Mouse (Mus musculus): Measurements from ENCODE around the gene Ank2. TPM values are rescaled to one million over a fixed set of nuclear protein-coding genes. Genes with fewer than 3 reads are reported as not detected.

Ank2 gene
- polyA plus RNA-seq, 1 experiment from 2014 or later: 169 TPM

DNA sequence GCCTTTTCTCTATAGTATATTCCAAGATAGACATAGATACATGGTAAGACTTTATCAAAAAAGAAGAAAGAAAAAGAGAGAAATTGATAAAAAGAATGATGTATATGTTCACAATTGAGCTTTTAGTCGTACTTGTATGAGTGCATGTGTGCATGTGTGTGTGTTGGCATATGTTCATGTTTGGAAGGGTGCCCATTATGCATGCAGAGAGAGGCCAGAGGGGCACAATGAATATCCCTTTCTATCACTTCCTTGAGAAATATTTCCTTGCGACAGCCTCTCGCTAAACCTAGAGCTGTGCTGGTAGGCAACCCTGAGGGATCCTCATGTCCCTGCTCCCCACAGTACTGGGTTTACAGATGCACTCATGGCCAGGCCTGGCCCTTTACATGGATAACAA is 341.4 kb downstream of the Ank2 start:
- no peaks in the 10 kb centered on the region for H3K27me3 ChIP-seq (replicated peaks; ENCODE audit: control insufficient read depth, insufficient read depth, low read length)
- H3K4me3 ChIP-seq (ENCODE audit: low read length): no peak overlapping the region
- no peaks in the 10 kb centered on the region for H3K36me3 ChIP-seq (ENCODE audit: control insufficient read depth, insufficient read depth, low read length)
- H3K4me2 ChIP-seq (ENCODE audit: low read length): no peak overlapping the region
- 80% methylated on average over 3 of the region's 3 CpGs for WGBS
- peaks cover 3% of the 10 kb centered on the region for H3K4me1 ChIP-seq (ENCODE audit: control insufficient read depth, insufficient read depth, low read depth, low read length)
- H3K27ac ChIP-seq (ENCODE audit: low read depth, low read length): no peak overlapping the region
- no peak for ATAC-seq
- no peak overlapping the region for H3K9ac ChIP-seq (ENCODE audit: low read depth, low read length)
- no peaks in the 10 kb centered on the region for H3K9me3 ChIP-seq (ENCODE audit: control insufficient read depth, low read length)

DNA sequence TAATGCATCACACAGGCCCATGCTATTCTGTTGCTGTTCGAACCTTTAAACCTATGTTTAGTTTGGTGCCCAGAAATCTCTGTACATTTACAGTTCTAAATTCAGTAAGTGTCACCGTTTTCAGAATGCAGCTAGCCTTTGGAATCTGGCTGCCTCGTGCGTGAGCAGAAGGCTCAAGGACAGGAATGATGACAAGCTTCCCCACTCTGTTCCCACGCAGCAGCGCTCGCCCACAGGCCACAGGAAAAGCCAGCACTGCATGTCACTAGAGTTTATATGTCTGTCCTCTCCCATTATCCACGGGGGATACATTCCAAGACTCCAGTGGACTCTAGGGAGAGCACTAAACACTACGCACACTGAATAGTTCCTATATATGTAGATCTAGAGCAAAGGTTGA is 343.1 kb downstream of the Ank2 start:
- ATAC-seq: no peak
- H3K27ac ChIP-seq (ENCODE audit: low read depth, low read length): no peak overlapping the region
- WGBS: 85% methylated on average over 9 of the region's 9 CpGs

DNA sequence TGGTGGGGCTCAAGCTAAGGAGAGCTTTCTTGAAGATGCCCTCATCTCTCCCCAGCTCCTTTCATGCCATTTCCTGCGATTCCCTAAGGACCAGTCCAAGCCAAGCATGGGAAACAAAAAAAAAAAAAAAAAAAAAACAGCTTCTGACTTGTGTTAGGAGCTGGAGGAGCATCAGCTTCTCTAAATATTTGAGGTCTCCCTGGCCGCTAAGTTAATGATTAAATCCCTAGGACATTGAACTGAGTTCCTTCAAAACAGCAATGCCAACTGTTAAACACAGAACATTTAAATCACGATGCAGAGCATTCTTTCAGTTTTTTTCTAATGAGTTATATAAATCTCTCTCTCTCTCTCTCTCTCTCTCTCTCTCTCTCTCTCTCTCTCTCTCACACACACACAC is 345.3 kb downstream of the Ank2 start:
- H3K27ac ChIP-seq (ENCODE audit: low read depth, low read length): no peak overlapping the region
- H3K4me1 ChIP-seq (ENCODE audit: control insufficient read depth, insufficient read depth, low read depth, low read length): no peaks in the 10 kb centered on the region
- no peak for ATAC-seq
- H3K27me3 ChIP-seq (replicated peaks; ENCODE audit: control insufficient read depth, insufficient read depth, low read length): no peaks in the 10 kb centered on the region
- H3K4me2 ChIP-seq (ENCODE audit: low read length): no peak overlapping the region
- H3K9ac ChIP-seq (ENCODE audit: low read depth, low read length): no peak overlapping the region
- H3K4me3 ChIP-seq (ENCODE audit: low read length): no peak overlapping the region
- 71% methylated on average over 3 of the region's 3 CpGs for WGBS
- H3K9me3 ChIP-seq (ENCODE audit: control insufficient read depth, low read length): no peaks in the 10 kb centered on the region
- H3K36me3 ChIP-seq (ENCODE audit: control insufficient read depth, insufficient read depth, low read length): no peaks in the 10 kb centered on the region

More for the DNA sequence above, 343.1 kb downstream of the Ank2 start:
- Histone ChIP-seq H3K9me3 (ENCODE audit: control insufficient read depth, low read length) (no peaks in the 10 kb centered on the region), H3K4me2 (ENCODE audit: low read length) (no peak overlapping the region), H3K27me3 (replicated peaks; ENCODE audit: control insufficient read depth, insufficient read depth, low read length) (no peaks in the 10 kb centered on the region), H3K4me1 (ENCODE audit: control insufficient read depth, insufficient read depth, low read depth, low read length) (no peaks in the 10 kb centered on the region; the same call in 1 of the 2 replicates), H3K36me3 (ENCODE audit: control insufficient read depth, insufficient read depth, low read length) (no peaks in the 10 kb centered on the region), H3K9ac (ENCODE audit: low read depth, low read length) (no peak overlapping the region), H3K4me3 (ENCODE audit: low read length) (no peak overlapping the region)

DNA sequence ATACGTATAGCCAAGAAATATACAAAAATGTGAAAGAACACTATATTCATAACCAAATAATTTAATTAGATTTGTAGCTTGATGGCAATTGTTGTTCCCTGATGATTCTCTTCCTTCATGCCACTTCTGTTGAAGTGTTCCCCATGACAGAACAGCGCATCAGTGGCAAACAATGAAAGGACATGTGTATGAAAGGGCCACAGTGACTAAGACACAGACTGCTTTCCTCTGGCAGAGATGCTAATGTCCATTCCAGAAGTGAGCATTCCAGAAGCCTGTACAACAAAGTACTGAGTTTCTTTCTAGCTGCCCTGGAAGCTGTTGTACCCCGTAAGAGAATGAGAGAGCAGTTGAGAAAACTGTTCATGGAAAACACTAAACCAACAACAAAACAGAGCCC is 345.7 kb downstream of the Ank2 start:
- WGBS: 84% methylated on average over 3 of the region's 3 CpGs
- no peaks in the 10 kb centered on the region for H3K9me3 ChIP-seq (ENCODE audit: control insufficient read depth, low read length)
- no peaks in the 10 kb centered on the region for H3K4me1 ChIP-seq (ENCODE audit: control insufficient read depth, insufficient read depth, low read depth, low read length)
- H3K27ac ChIP-seq (ENCODE audit: low read depth, low read length): no peak overlapping the region
- no peak overlapping the region for H3K4me3 ChIP-seq (ENCODE audit: low read length)
- no peak for ATAC-seq
- H3K4me2 ChIP-seq (ENCODE audit: low read length): no peak overlapping the region
- H3K27me3 ChIP-seq (replicated peaks; ENCODE audit: control insufficient read depth, insufficient read depth, low read length): no peaks in the 10 kb centered on the region
- H3K36me3 ChIP-seq (ENCODE audit: control insufficient read depth, insufficient read depth, low read length): no peaks in the 10 kb centered on the region
- no peak overlapping the region for H3K9ac ChIP-seq (ENCODE audit: low read depth, low read length)

DNA sequence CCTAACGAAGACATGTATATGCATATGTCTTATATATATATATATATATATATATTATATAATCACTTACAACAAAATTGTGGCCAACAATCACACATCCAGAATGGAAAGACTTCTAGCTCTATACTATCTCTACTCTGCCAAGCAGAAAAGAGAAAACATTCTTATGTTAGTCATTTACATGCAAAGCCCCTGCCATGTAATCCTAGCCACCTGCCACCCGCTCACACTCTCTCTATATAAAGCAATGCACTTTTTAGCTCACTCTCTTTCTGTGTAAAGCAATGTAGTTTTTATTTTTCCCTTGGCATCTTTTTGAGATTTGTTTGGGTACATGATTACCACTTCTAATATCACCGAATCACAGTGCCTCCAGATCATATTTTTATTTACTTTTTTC is 350.5 kb downstream of the Ank2 start:
- ATAC-seq: no peak
- H3K36me3 ChIP-seq (ENCODE audit: control insufficient read depth, insufficient read depth, low read length): no peaks in the 10 kb centered on the region
- H3K4me2 ChIP-seq (ENCODE audit: low read length): no peak overlapping the region
- H3K27ac ChIP-seq (ENCODE audit: low read depth, low read length): no peak overlapping the region
- H3K4me3 ChIP-seq (ENCODE audit: low read length): no peak overlapping the region
- no peak overlapping the region for H3K9ac ChIP-seq (ENCODE audit: low read depth, low read length)
- WGBS: 90% methylated on average over 3 of the region's 3 CpGs
- H3K4me1 ChIP-seq (ENCODE audit: control insufficient read depth, insufficient read depth, low read depth, low read length): no peaks in the 10 kb centered on the region
- no peaks in the 10 kb centered on the region for H3K27me3 ChIP-seq (replicated peaks; ENCODE audit: control insufficient read depth, insufficient read depth, low read length)
- no peaks in the 10 kb centered on the region for H3K9me3 ChIP-seq (ENCODE audit: control insufficient read depth, low read length)

DNA sequence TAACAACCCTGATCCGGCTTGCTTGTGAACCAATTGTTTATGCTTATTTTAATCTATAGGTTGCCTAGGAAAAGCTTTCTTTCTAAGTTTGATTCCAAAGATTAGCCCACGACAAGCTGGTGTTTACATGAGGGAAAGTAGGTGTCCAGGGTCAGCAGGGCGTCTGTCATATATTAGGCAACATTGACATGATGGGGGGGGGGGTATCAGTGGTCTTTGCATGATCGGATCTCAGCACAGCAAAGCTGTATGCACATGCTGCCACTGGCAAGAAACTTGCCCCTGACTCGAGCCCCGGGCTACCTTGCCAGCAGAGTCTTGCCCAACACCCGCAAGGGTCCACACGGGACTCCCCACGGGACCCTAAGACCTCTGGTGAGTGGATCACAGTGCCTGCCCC is 358.6 kb downstream of the Ank2 start:
- Histone ChIP-seq H3K27me3 (replicated peaks; ENCODE audit: control insufficient read depth, insufficient read depth, low read length) (no peaks in the 10 kb centered on the region), H3K9ac (ENCODE audit: low read depth, low read length) (no peak overlapping the region), H3K9me3 (ENCODE audit: control insufficient read depth, low read length) (no peaks in the 10 kb centered on the region), H3K36me3 (ENCODE audit: control insufficient read depth, insufficient read depth, low read length) (no peaks in the 10 kb centered on the region), H3K4me2 (ENCODE audit: low read length) (no peak overlapping the region), H3K27ac (ENCODE audit: low read depth, low read length) (no peak overlapping the region), H3K4me3 (ENCODE audit: low read length) (no peak overlapping the region), H3K4me1 (ENCODE audit: control insufficient read depth, insufficient read depth, low read depth, low read length) (no peaks in the 10 kb centered on the region)
- peak; percentile 56; the same call in 1 of the 2 replicates for ATAC-seq
- 88% methylated on average over 8 of the region's 9 CpGs for WGBS

DNA sequence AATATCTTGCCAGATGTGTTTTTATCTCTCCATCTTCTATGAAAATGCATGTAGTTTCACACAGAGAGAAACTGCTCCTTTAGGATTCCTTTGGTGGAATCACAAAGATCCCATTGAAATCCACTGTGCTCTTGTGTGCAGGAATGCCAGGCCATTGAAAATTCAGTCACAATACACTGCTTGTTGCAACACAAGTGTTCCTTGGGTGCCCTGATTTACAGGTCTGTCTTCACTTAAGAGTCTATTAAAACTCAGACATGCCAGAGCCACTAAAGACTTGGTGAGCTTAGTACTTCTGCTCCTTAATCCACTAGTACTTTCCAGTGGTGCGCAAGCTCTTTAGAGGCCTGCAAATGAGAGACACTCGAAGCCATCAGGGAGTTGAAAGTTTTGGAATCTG is 359.5 kb downstream of the Ank2 start:
- H3K36me3 ChIP-seq (ENCODE audit: control insufficient read depth, insufficient read depth, low read length): no peaks in the 10 kb centered on the region
- no peaks in the 10 kb centered on the region for H3K4me1 ChIP-seq (ENCODE audit: control insufficient read depth, insufficient read depth, low read depth, low read length)
- 75% methylated on average over 2 of the region's 2 CpGs for WGBS
- H3K9me3 ChIP-seq (ENCODE audit: control insufficient read depth, low read length): no peaks in the 10 kb centered on the region
- ATAC-seq: no peak; the same call in 1 of the 2 replicates
- H3K9ac ChIP-seq (ENCODE audit: low read depth, low read length): no peak overlapping the region
- H3K27me3 ChIP-seq (replicated peaks; ENCODE audit: control insufficient read depth, insufficient read depth, low read length): no peaks in the 10 kb centered on the region
- no peak overlapping the region for H3K27ac ChIP-seq (ENCODE audit: low read depth, low read length)
- H3K4me3 ChIP-seq (ENCODE audit: low read length): no peak overlapping the region
- no peak overlapping the region for H3K4me2 ChIP-seq (ENCODE audit: low read length)

DNA sequence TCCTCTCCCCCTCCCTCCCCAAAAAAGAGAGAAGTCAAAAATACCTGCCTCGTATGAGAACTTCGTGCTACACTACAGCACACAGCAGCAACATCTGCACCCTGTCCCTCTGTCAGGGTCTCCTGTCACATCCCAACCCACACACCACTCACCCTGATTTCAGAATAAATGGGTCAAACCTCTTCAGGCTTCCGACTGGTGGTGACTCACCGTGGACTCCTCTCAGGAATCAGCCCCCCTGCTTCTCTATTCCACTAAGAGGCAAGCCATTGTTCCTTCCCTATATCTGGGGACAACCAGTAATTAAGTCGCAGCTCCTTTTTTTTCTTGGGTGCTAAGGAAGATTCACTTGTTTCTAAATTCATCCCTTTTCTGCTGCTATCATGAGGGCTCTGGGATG is 361.6 kb downstream of the Ank2 start:
- 68% methylated on average over 5 of the region's 5 CpGs for WGBS
- no peaks in the 10 kb centered on the region for H3K36me3 ChIP-seq (ENCODE audit: control insufficient read depth, insufficient read depth, low read length)
- H3K27ac ChIP-seq (ENCODE audit: low read depth, low read length): no peak overlapping the region
- H3K4me2 ChIP-seq (ENCODE audit: low read length): no peak overlapping the region
- H3K4me3 ChIP-seq (ENCODE audit: low read length): no peak overlapping the region
- peaks cover 7% of the 10 kb centered on the region for H3K4me1 ChIP-seq (ENCODE audit: control insufficient read depth, insufficient read depth, low read depth, low read length)
- no peaks in the 10 kb centered on the region for H3K9me3 ChIP-seq (ENCODE audit: control insufficient read depth, low read length)
- ATAC-seq: no peak
- no peaks in the 10 kb centered on the region for H3K27me3 ChIP-seq (replicated peaks; ENCODE audit: control insufficient read depth, insufficient read depth, low read length)
- H3K9ac ChIP-seq (ENCODE audit: low read depth, low read length): no peak overlapping the region

DNA sequence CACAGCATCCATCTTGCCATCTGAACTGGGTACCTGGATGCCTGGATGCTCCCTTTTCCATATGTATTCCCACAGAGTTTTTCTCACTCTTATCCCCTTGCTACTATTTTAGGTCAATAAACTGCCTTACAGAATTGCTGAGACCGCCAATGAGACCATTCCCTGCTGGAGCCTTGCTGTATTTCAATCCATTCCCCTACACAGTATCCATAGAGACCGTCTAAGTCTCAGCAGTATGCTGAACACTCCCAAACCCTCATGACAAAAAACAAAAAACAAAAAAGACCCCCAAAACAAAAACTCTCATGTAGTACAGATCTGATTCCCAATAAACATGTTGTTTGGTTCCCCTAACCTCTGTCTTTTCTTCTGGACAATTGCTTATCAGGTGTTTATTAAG is 365.1 kb downstream of the Ank2 start:
- H3K4me2 ChIP-seq (ENCODE audit: low read length): no peak overlapping the region
- no peak overlapping the region for H3K27ac ChIP-seq (ENCODE audit: low read depth, low read length)
- WGBS: 37% methylated on average over 2 of the region's 2 CpGs
- H3K4me1 ChIP-seq (ENCODE audit: control insufficient read depth, insufficient read depth, low read depth, low read length): peaks cover 10% of the 10 kb centered on the region
- H3K27me3 ChIP-seq (replicated peaks; ENCODE audit: control insufficient read depth, insufficient read depth, low read length): no peaks in the 10 kb centered on the region
- no peaks in the 10 kb centered on the region for H3K36me3 ChIP-seq (ENCODE audit: control insufficient read depth, insufficient read depth, low read length)
- H3K9ac ChIP-seq (ENCODE audit: low read depth, low read length): no peak overlapping the region
- ATAC-seq: 0 out of 2 replicates have a peak, but pooled peaks have one; percentile 40
- H3K9me3 ChIP-seq (ENCODE audit: control insufficient read depth, low read length): no peaks in the 10 kb centered on the region
- no peak overlapping the region for H3K4me3 ChIP-seq (ENCODE audit: low read length)

DNA sequence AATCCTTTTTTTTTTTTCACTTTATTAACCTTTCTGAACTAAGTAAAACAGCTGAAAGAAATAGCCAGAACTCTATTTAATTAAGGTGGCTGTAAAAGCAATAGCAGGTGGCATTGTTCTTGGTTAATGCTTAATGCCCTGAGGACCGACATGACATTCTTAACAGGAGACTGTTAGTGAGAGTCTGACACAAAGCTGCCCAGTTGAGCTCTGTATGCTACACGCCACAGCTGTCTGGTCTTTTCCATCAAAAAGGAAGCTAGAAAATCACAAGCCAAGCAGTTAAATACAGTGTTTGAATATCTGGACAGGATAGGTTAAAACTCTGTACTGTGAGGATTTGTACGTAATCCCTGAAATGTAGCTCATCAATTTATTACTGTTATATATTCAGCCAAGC is 368.1 kb downstream of the Ank2 start:
- H3K27ac ChIP-seq (ENCODE audit: low read depth, low read length): no peak overlapping the region
- H3K36me3 ChIP-seq (ENCODE audit: control insufficient read depth, insufficient read depth, low read length): no peaks in the 10 kb centered on the region
- H3K27me3 ChIP-seq (replicated peaks; ENCODE audit: control insufficient read depth, insufficient read depth, low read length): no peaks in the 10 kb centered on the region
- no peak overlapping the region for H3K4me2 ChIP-seq (ENCODE audit: low read length)
- no peaks in the 10 kb centered on the region for H3K9me3 ChIP-seq (ENCODE audit: control insufficient read depth, low read length)
- peaks cover 10% of the 10 kb centered on the region for H3K4me1 ChIP-seq (ENCODE audit: control insufficient read depth, insufficient read depth, low read depth, low read length)
- ATAC-seq: no peak
- no peak overlapping the region for H3K9ac ChIP-seq (ENCODE audit: low read depth, low read length)
- no peak overlapping the region for H3K4me3 ChIP-seq (ENCODE audit: low read length)
- 42% methylated on average over 3 of the region's 3 CpGs for WGBS

Data from hindbrain, embryonic 16.5 days (tissue).